Mouse (Mus musculus): Measurements from ENCODE around the gene Gm7030. TPM values are rescaled to one million over a fixed set of nuclear protein-coding genes. Genes with fewer than 3 reads are reported as not detected.

Gm7030 gene
- polyA plus RNA-seq, 1 experiment from 2014 or later = not detected

Other genes with a start within 250 kb of the Gm7030 start
- 28.4 and 30.5 TPM in 2 replicates for gene Dhx16, start 249.6 kb downstream of the Gm7030 start, polyA plus RNA-seq (2015; fragmentation: Nextera tagmentation; extraction: Ambion mirVana)
- 63.9 and 76.4 TPM in 2 replicates for gene 2310061I04Rik, start 232.0 kb downstream of the Gm7030 start, polyA plus RNA-seq (2015; fragmentation: Nextera tagmentation; extraction: Ambion mirVana)
- 455 and 465 TPM in 2 replicates for gene Atat1, start 219.3 kb downstream of the Gm7030 start, polyA plus RNA-seq (2015; fragmentation: Nextera tagmentation; extraction: Ambion mirVana)
- gene Mrps18b, start 213.0 kb downstream of the Gm7030 start, polyA plus RNA-seq (2015; fragmentation: Nextera tagmentation; extraction: Ambion mirVana) = 46.9 and 54.4 TPM in 2 replicates
- 38.9 and 43.0 TPM in 2 replicates for gene Ppp1r10, start 213.0 kb downstream of the Gm7030 start, polyA plus RNA-seq (2015; fragmentation: Nextera tagmentation; extraction: Ambion mirVana)
- gene Abcf1, start 159.7 kb downstream of the Gm7030 start, polyA plus RNA-seq (2015; fragmentation: Nextera tagmentation; extraction: Ambion mirVana) = 90.7 and 93.8 TPM in 2 replicates
- 63.3 and 66.8 TPM in 2 replicates for gene Gnl1, start 149.6 kb downstream of the Gm7030 start, polyA plus RNA-seq (2015; fragmentation: Nextera tagmentation; extraction: Ambion mirVana)
- 102 and 107 TPM in 2 replicates for gene Prr3, start 149.2 kb downstream of the Gm7030 start, polyA plus RNA-seq (2015; fragmentation: Nextera tagmentation; extraction: Ambion mirVana)
- gene H2-T24, start 108.9 kb downstream of the Gm7030 start, polyA plus RNA-seq (2015; fragmentation: Nextera tagmentation; extraction: Ambion mirVana) = 8.0 and 8.8 TPM in 2 replicates
- 4.1 and 4.8 TPM in 2 replicates for gene H2-T23, start 96.6 kb downstream of the Gm7030 start, polyA plus RNA-seq (2015; fragmentation: Nextera tagmentation; extraction: Ambion mirVana)
- gene H2-T22, start 86.7 kb downstream of the Gm7030 start, polyA plus RNA-seq (2015; fragmentation: Nextera tagmentation; extraction: Ambion mirVana) = 5.3 and 6.2 TPM in 2 replicates
- gene Gm6034, start 86.5 kb downstream of the Gm7030 start, polyA plus RNA-seq (2015; fragmentation: Nextera tagmentation; extraction: Ambion mirVana) = not detected in 2 replicates
- not detected in 2 replicates for gene Gm11127, start 71.1 kb downstream of the Gm7030 start, polyA plus RNA-seq (2015; fragmentation: Nextera tagmentation; extraction: Ambion mirVana)
- gene Gm19684, start 7.7 kb downstream of the Gm7030 start, polyA plus RNA-seq (2015; fragmentation: Nextera tagmentation; extraction: Ambion mirVana) = not detected in 2 replicates
- not detected in 2 replicates for gene Gm8909, start 39.1 kb upstream of the Gm7030 start, polyA plus RNA-seq (2015; fragmentation: Nextera tagmentation; extraction: Ambion mirVana)
- not detected in 2 replicates for gene H2-T3, start 60.9 kb upstream of the Gm7030 start, polyA plus RNA-seq (2015; fragmentation: Nextera tagmentation; extraction: Ambion mirVana)
- gene Rpp21, start 128.6 kb upstream of the Gm7030 start, polyA plus RNA-seq (2015; fragmentation: Nextera tagmentation; extraction: Ambion mirVana) = 122 and 135 TPM in 2 replicates
- 26.2 and 28.6 TPM in 2 replicates for gene Trim39, start 142.8 kb upstream of the Gm7030 start, polyA plus RNA-seq (2015; fragmentation: Nextera tagmentation; extraction: Ambion mirVana)
- gene H2-M10.2, start 157.1 kb upstream of the Gm7030 start, polyA plus RNA-seq (2015; fragmentation: Nextera tagmentation; extraction: Ambion mirVana) = 0.25 and 0.33 TPM in 2 replicates
- not detected in 2 replicates for gene H2-M10.1, start 196.7 kb upstream of the Gm7030 start, polyA plus RNA-seq (2015; fragmentation: Nextera tagmentation; extraction: Ambion mirVana)
- not detected in 2 replicates for gene H2-M10.3, start 239.0 kb upstream of the Gm7030 start, polyA plus RNA-seq (2015; fragmentation: Nextera tagmentation; extraction: Ambion mirVana)